Mouse (Mus musculus): ENCODE measurements at regions not wholly inside any gene's neighbourhood (a gene's known extent, or its start where the extent isn't known, plus 50 kb on each side); places are given as distances from the start of the nearest gene placed in this dataset.

- TF ChIP-seq CTCF (IDR thresholded peaks at IDR 0.05) (no peak), POLR2A (IDR thresholded peaks at IDR 0.05; ENCODE audit: insufficient read depth, low read depth, low read length) (no peak)
These were observed 66.8 kb upstream of the Pfn2 start for GRCm38 (mm10) chr3:57914687-57915086.
